Mouse (Mus musculus): ENCODE data around the gene Trim47. TPM values are rescaled to one million over a fixed set of nuclear protein-coding genes. Genes with fewer than 3 reads are reported as not detected.

Gene Trim47
- polyA plus RNA-seq, 1 experiment from 2014 or later = 13.5 TPM

DNA sequence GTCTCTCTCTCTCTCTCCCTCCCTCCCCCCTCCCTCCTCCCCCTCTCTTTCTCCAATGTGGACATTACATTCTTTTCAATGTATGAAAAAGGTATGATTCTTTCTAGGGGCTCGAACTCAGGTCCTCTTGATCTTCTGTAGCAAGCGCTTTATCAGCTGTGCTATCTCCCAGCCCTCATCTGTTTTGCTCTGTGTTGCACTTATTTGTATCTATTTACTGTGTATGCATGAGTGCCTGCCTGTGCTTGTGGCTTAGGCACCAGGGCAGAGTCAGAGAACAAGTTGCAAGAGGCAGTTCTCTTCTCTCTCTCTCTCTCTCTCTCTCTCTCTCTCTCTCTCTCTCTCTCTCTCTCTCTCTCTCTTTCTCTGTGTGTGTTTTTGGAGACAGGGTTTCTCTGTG lies 21.9 kb downstream of the Trim47 start:
- ATAC-seq = no peak
- WGBS = 94% methylated on average over 2 of the region's 2 CpGs
- H3K9me3 ChIP-seq (ENCODE audit: control insufficient read depth, low read length) = no peaks in the 10 kb centered on the region
- no peak overlapping the region for H3K4me2 ChIP-seq (ENCODE audit: low read length)
- no peak overlapping the region for H3K9ac ChIP-seq (ENCODE audit: low read depth, low read length)
- H3K36me3 ChIP-seq (ENCODE audit: control insufficient read depth, insufficient read depth, low read length) = no peaks in the 10 kb centered on the region
- H3K27me3 ChIP-seq (replicated peaks; ENCODE audit: control insufficient read depth, insufficient read depth, low read length) = peaks cover 30% of the 10 kb centered on the region
- no peak overlapping the region for H3K4me3 ChIP-seq (ENCODE audit: low read length)
- no peak overlapping the region for H3K27ac ChIP-seq (ENCODE audit: low read depth, low read length)
- peaks cover 26% of the 10 kb centered on the region for H3K4me1 ChIP-seq (ENCODE audit: control insufficient read depth, insufficient read depth, low read depth, low read length)

- Histone ChIP-seq H3K9ac (ENCODE audit: low read depth, low read length) (peak overlapping the region; percentile 41; the same call in 1 of the 2 replicates), H3K4me3 (ENCODE audit: low read length) (no peak overlapping the region), H3K27me3 (replicated peaks; ENCODE audit: control insufficient read depth, insufficient read depth, low read length) (peaks cover 30% of the 10 kb centered on the region), H3K9me3 (ENCODE audit: control insufficient read depth, low read length) (no peaks in the 10 kb centered on the region), H3K27ac (ENCODE audit: low read depth, low read length) (peak overlapping the region; percentile 42; the same call in 1 of the 2 replicates), H3K36me3 (ENCODE audit: control insufficient read depth, insufficient read depth, low read length) (no peaks in the 10 kb centered on the region), H3K4me2 (ENCODE audit: low read length) (no peak overlapping the region), H3K4me1 (ENCODE audit: control insufficient read depth, insufficient read depth, low read depth, low read length) (peaks cover 24% of the 10 kb centered on the region)
- peak; percentile 31; the same call in 1 of the 2 replicates for ATAC-seq
- 31% methylated on average over 13 of the region's 14 CpGs for WGBS
These were observed 22.9 kb downstream of the Trim47 start for GRCm38 (mm10) chr11:116104006-116104646.

- 73% methylated on average over 12 of the region's 12 CpGs for WGBS
- H3K4me2 ChIP-seq (ENCODE audit: low read length) = no peak overlapping the region
- H3K9ac ChIP-seq (ENCODE audit: low read depth, low read length) = no peak overlapping the region
- H3K9me3 ChIP-seq (ENCODE audit: control insufficient read depth, low read length) = no peaks in the 10 kb centered on the region
- no peak overlapping the region for H3K4me3 ChIP-seq (ENCODE audit: low read length)
- peaks cover 24% of the 10 kb centered on the region for H3K4me1 ChIP-seq (ENCODE audit: control insufficient read depth, insufficient read depth, low read depth, low read length)
- H3K27ac ChIP-seq (ENCODE audit: low read depth, low read length) = peak overlapping the region; percentile 11
- no peaks in the 10 kb centered on the region for H3K36me3 ChIP-seq (ENCODE audit: control insufficient read depth, insufficient read depth, low read length)
- no peak for ATAC-seq
- H3K27me3 ChIP-seq (replicated peaks; ENCODE audit: control insufficient read depth, insufficient read depth, low read length) = peaks cover 27% of the 10 kb centered on the region
These were observed 23.4 kb downstream of the Trim47 start for GRCm38 (mm10) chr11:116103572-116103971.

DNA sequence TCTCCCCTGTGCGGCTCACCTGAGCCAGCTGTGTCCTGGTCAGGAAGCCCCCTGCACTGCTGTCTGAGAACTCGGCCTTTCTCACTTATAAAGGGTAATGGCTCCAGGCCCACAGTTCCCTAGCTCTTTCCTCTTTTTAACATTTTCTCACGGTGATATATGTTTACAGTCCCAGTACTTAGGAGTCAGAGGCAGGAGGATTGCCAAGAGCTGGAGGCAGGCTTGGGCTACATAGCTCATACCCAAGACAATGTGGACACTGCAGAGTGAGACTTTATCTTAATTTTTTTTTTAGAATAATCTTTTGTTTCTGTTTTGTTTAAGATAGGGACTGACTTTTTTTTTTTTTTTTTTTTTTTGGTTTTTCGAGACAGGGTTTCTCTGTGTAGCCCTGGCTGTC lies 24.5 kb downstream of the Trim47 start:
- Histone ChIP-seq H3K9ac (ENCODE audit: low read depth, low read length) (peak overlapping the region; percentile 35; the same call in 1 of the 2 replicates), H3K9me3 (ENCODE audit: control insufficient read depth, low read length) (no peaks in the 10 kb centered on the region), H3K4me2 (ENCODE audit: low read length) (peak overlapping the region; percentile 15; the same call in 1 of the 2 replicates), H3K4me3 (ENCODE audit: low read length) (no peak overlapping the region), H3K36me3 (ENCODE audit: control insufficient read depth, insufficient read depth, low read length) (no peaks in the 10 kb centered on the region), H3K27ac (ENCODE audit: low read depth, low read length) (peak overlapping the region; percentile 86), H3K4me1 (ENCODE audit: control insufficient read depth, insufficient read depth, low read depth, low read length) (peaks cover 14% of the 10 kb centered on the region), H3K27me3 (replicated peaks; ENCODE audit: control insufficient read depth, insufficient read depth, low read length) (peaks cover 16% of the 10 kb centered on the region)
- WGBS = 57% methylated on average over 3 of the region's 4 CpGs
- peak; percentile 24; the same call in 1 of the 2 replicates for ATAC-seq

DNA sequence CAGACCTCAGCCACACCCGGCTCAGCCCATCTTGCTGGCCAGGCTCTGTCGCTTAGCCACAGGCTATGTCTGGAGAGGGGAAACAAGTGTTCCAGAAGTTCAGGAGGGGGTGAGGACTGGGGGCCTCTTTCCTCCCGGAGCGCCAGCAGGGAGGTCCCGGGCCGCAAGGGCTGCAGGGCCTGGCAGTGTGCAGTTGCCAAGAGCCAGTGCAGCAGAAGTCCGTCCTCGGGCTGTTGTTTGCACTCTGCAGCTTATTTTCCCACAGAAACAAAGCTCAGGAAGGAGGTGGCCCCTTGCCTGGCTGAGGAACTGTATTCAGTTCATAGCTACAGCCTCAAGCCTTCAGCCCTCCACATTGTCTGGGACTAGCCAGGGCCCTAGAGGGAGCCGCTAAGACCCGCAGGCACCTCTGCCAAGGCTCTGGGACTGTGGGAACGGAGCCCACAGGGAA lies 25.1 kb downstream of the Trim47 start:
- peak; percentile 94 for ATAC-seq
- 29% methylated on average over 11 of the region's 11 CpGs for WGBS
- Histone ChIP-seq H3K4me2 (ENCODE audit: low read length) (peak overlapping the region; percentile 15; the same call in 1 of the 2 replicates), H3K9ac (ENCODE audit: low read depth, low read length) (peak overlapping the region; percentile 35; the same call in 1 of the 2 replicates), H3K27ac (ENCODE audit: low read depth, low read length) (peak overlapping the region; percentile 86), H3K4me3 (ENCODE audit: low read length) (no peak overlapping the region), H3K27me3 (replicated peaks; ENCODE audit: control insufficient read depth, insufficient read depth, low read length) (peaks cover 11% of the 10 kb centered on the region), H3K4me1 (ENCODE audit: control insufficient read depth, insufficient read depth, low read depth, low read length) (peaks cover 12% of the 10 kb centered on the region), H3K9me3 (ENCODE audit: control insufficient read depth, low read length) (no peaks in the 10 kb centered on the region), H3K36me3 (ENCODE audit: control insufficient read depth, insufficient read depth, low read length) (no peaks in the 10 kb centered on the region)

GRCm38 (mm10) chr11:116100839-116101238 lies 26.2 kb downstream of the Trim47 start:
- peaks cover 2% of the 10 kb centered on the region; the same call in 1 of the 2 replicates for H3K27me3 ChIP-seq (replicated peaks; ENCODE audit: control insufficient read depth, insufficient read depth, low read length)
- no peak overlapping the region for H3K9ac ChIP-seq (ENCODE audit: low read depth, low read length)
- H3K9me3 ChIP-seq (ENCODE audit: control insufficient read depth, low read length) = no peaks in the 10 kb centered on the region
- H3K4me2 ChIP-seq (ENCODE audit: low read length) = no peak overlapping the region
- H3K27ac ChIP-seq (ENCODE audit: low read depth, low read length) = peak overlapping the region; percentile 86
- WGBS = 80% methylated on average over 7 of the region's 7 CpGs
- H3K4me1 ChIP-seq (ENCODE audit: control insufficient read depth, insufficient read depth, low read depth, low read length) = peaks cover 12% of the 10 kb centered on the region
- no peaks in the 10 kb centered on the region for H3K36me3 ChIP-seq (ENCODE audit: control insufficient read depth, insufficient read depth, low read length)
- H3K4me3 ChIP-seq (ENCODE audit: low read length) = no peak overlapping the region
- no peak for ATAC-seq

DNA sequence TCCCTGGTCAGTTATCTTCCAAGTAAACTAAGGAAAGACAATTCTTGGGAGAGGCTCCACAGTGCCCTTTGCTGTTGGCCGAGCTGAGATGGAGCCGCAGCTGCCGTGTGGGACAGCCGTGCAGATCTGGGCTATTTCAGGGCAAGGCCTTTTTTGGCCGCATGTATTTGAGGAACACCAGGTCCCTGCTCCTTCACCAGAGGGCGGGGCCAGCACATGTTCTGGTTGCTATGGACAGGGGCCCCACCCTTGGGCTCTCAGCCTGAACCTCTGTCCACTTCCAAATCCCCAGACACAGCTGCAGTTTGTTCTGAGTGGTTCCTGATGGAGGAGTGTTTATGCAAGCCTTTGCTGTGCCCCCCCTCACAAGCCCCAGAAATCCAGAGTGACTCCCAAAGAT lies 26.6 kb downstream of the Trim47 start:
- Histone ChIP-seq H3K9ac (ENCODE audit: low read depth, low read length) (no peak overlapping the region), H3K36me3 (ENCODE audit: control insufficient read depth, insufficient read depth, low read length) (no peaks in the 10 kb centered on the region), H3K4me2 (ENCODE audit: low read length) (no peak overlapping the region), H3K4me1 (ENCODE audit: control insufficient read depth, insufficient read depth, low read depth, low read length) (peaks cover 12% of the 10 kb centered on the region), H3K27ac (ENCODE audit: low read depth, low read length) (no peak overlapping the region), H3K4me3 (ENCODE audit: low read length) (no peak overlapping the region), H3K9me3 (ENCODE audit: control insufficient read depth, low read length) (no peaks in the 10 kb centered on the region), H3K27me3 (replicated peaks; ENCODE audit: control insufficient read depth, insufficient read depth, low read length) (no peaks in the 10 kb centered on the region)
- 84% methylated on average over 6 of the region's 6 CpGs for WGBS
- no peak for ATAC-seq

- Histone ChIP-seq H3K4me1 (ENCODE audit: control insufficient read depth, insufficient read depth, low read depth, low read length) (peaks cover 11% of the 10 kb centered on the region), H3K9ac (ENCODE audit: low read depth, low read length) (no peak overlapping the region), H3K27me3 (replicated peaks; ENCODE audit: control insufficient read depth, insufficient read depth, low read length) (no peaks in the 10 kb centered on the region), H3K4me3 (ENCODE audit: low read length) (no peak overlapping the region), H3K9me3 (ENCODE audit: control insufficient read depth, low read length) (no peaks in the 10 kb centered on the region), H3K4me2 (ENCODE audit: low read length) (no peak overlapping the region), H3K27ac (ENCODE audit: low read depth, low read length) (no peak overlapping the region), H3K36me3 (ENCODE audit: control insufficient read depth, insufficient read depth, low read length) (no peaks in the 10 kb centered on the region)
- no peak for ATAC-seq
- 90% methylated on average over 6 of the region's 6 CpGs for WGBS
These were observed 27.5 kb downstream of the Trim47 start for GRCm38 (mm10) chr11:116099462-116099861.

- ATAC-seq = no peak
- Histone ChIP-seq H3K4me3 (ENCODE audit: low read length) (no peak overlapping the region), H3K9ac (ENCODE audit: low read depth, low read length) (no peak overlapping the region), H3K4me1 (ENCODE audit: control insufficient read depth, insufficient read depth, low read depth, low read length) (peaks cover 5% of the 10 kb centered on the region), H3K36me3 (ENCODE audit: control insufficient read depth, insufficient read depth, low read length) (no peaks in the 10 kb centered on the region), H3K4me2 (ENCODE audit: low read length) (no peak overlapping the region), H3K9me3 (ENCODE audit: control insufficient read depth, low read length) (no peaks in the 10 kb centered on the region), H3K27ac (ENCODE audit: low read depth, low read length) (no peak overlapping the region), H3K27me3 (replicated peaks; ENCODE audit: control insufficient read depth, insufficient read depth, low read length) (no peaks in the 10 kb centered on the region)
- WGBS = 77% methylated on average over 14 of the region's 14 CpGs
These were observed 28.1 kb downstream of the Trim47 start for GRCm38 (mm10) chr11:116098711-116099460.

All from hindbrain, embryonic 16.5 days (tissue).